Mouse (Mus musculus) forebrain, embryonic 12.5 days (tissue): ENCODE measurements at regions not wholly inside any gene's neighbourhood (a gene's known extent, or its start where the extent isn't known, plus 50 kb on each side); places are given as distances from the start of the nearest gene placed in this dataset.
"Not testable (repeated sequence)": the region's sequence is repeated elsewhere in the genome, so short reads cannot be mapped to it uniquely, and the experiment has no call there.

Source experiments
- ATAC-seq: fragments of 200-750 bp; cut with Nextera tagmentation; 2 replicates; pipeline ENCODE4 v1.8.0; 2017; ENCODE audit warnings: moderate TSS enrichment; ENCODE audit not compliant: low FRiP score
- H3K27ac ChIP-seq: fragments of 300-500 bp; sonication (generic); 2 replicates; pipeline ENCODE4 v1.5.1; 2016; ENCODE audit warnings: mild to moderate bottlenecking
- H3K27me3 ChIP-seq: fragments of 300-500 bp; sonication (generic); 2 replicates; pipeline ENCODE4 v1.6.1; 2016; ENCODE audit warnings: mild to moderate bottlenecking
- H3K36me3 ChIP-seq: fragments of 300-500 bp; sonication (generic); replicated peaks from 2 replicates; pipeline ENCODE4 v1.6.1; 2016; ENCODE audit warnings: mild to moderate bottlenecking
- H3K4me1 ChIP-seq: fragments of 300-500 bp; sonication (generic); 2 replicates; pipeline ENCODE4 v1.6.1; 2016
- H3K4me2 ChIP-seq: fragments of 300-500 bp; sonication (generic); 2 replicates; pipeline ENCODE4 v1.6.1; 2016; ENCODE audit warnings: mild to moderate bottlenecking, moderate library complexity
- H3K4me3 ChIP-seq: fragments of 300-500 bp; sonication (generic); replicated peaks from 2 replicates; pipeline ENCODE4 v1.5.1; 2016; ENCODE audit warnings: mild to moderate bottlenecking
- H3K9ac ChIP-seq: fragments of 300-500 bp; sonication (generic); 2 replicates; pipeline ENCODE4 v1.6.1; 2016; ENCODE audit warnings: mild to moderate bottlenecking
- H3K9me3 ChIP-seq: fragments of 300-500 bp; sonication (generic); 2 replicates; pipeline ENCODE4 v1.6.1; 2016
- WGBS: fragments of 180-500 bp; shearing (Covaris S2); methylation state at CpG from one replicate; pipeline ENCODE4 v1.1.7; 2016; 5-methylcytosine and 5-hydroxymethylcytosine counted together

DNA sequence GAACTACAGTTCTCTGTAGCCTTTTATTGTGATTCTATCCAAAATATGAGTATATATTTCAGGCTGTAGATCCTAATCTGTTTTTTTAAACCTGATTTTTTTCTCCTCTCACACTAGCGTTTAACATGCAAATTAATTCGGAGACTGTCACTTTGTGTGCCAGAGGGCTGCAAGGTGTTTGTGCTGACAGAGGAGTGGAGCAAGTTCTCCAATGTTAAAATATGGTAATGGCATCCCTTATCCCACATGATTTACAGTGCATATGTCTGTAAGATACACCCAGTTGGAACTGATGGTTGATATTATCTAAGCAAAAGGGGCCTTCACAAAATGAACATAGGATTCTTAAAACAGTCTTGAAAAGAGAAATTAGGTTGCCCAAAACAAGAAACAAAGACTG, 90.1 kb upstream of the Hdac2 start:
- Histone ChIP-seq H3K27ac (no peak overlapping the region), H3K4me3 (no peak overlapping the region), H3K4me2 (no peak overlapping the region), H3K9me3 (no peaks in the 10 kb centered on the region), H3K27me3 (no peaks in the 10 kb centered on the region), H3K4me1 (no peaks in the 10 kb centered on the region), H3K9ac (no peak overlapping the region), H3K36me3 (no peaks in the 10 kb centered on the region)
- WGBS, result 70% methylated on average over 2 of the region's 2 CpGs
- no peak for ATAC-seq

DNA sequence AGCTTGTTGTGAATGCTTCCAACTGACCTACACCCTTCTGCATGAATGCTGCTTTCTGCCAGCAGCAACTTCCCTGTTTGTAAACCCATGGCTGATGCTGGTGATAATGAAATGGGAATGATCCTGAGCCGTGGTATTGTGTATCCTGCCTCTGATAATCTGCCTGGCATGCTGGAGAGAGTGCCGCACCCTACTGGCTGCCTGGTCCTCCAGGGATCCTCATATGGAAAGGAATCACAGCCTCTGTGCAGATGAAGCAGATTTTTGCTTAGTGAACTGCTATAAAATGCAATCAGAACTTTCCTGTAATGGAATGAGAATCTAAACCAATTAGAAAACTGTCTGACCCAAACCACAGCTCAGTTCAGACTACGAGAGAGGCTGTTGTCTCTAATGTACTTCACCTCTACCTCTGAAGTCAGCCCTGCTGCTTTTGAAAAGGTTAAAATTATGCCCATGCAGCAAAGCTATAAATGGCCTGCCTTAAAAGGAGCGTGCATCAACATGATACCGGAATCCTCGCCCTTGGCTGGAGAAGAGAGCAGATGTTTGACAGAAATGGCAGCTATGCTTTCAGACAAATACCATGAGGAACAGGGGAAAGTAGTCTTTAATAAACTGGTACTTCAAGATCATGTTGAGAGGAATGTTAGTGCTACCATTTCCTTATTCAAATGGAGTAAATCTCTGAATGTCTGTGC, 76.3 kb upstream of the Hdac2 start:
- Histone ChIP-seq H3K4me2 (no peak overlapping the region), H3K27me3 (no peaks in the 10 kb centered on the region), H3K4me3 (no peak overlapping the region), H3K27ac (no peak overlapping the region), H3K9me3 (no peaks in the 10 kb centered on the region), H3K4me1 (no peaks in the 10 kb centered on the region), H3K9ac (no peak overlapping the region), H3K36me3 (no peaks in the 10 kb centered on the region)
- 79% methylated on average over 6 of the region's 6 CpGs for WGBS
- no peak for ATAC-seq

DNA sequence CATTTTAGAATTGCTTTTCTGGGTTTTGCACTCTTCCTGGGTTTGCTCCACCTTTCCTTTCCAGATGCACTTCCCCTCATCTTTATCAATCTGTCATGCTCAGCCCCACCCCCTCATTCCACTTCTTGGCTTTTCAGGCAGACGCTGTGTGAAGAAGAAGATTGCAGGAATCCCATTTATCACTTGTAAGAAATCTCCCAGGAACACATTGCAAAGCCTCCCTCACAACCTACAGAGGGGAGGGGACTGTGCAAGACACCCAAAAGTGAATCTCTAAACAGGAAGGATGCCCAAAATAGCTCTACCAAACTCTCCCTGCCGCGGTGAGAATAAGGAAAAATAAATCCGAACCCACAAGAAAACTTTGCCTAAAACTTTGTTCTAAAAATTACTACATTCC, 65.5 kb upstream of the Hdac2 start:
- Histone ChIP-seq H3K4me1 (no peaks in the 10 kb centered on the region), H3K4me3 (no peak overlapping the region), H3K4me2 (no peak overlapping the region), H3K36me3 (no peaks in the 10 kb centered on the region), H3K9ac (no peak overlapping the region), H3K27ac (no peak overlapping the region), H3K27me3 (no peaks in the 10 kb centered on the region), H3K9me3 (no peaks in the 10 kb centered on the region)
- 83% methylated on average over 4 of the region's 4 CpGs for WGBS
- no peak for ATAC-seq

DNA sequence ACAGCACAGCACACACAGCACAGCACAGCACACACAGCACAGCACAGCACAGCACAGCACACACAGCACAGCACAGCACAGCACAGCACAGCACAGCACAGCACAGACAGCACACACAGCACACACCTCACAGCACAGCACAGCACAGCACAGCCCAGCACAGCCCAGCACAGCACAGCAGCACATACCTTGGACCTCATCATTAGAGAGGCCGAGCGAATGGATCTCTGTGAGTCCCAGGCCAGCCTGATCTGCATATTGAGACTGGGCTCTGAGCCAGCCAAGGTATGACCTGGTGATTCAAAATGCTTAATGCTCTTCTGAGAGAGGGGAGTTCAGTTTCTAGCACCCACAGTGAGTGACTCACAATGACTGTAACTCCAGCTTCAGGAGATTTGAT, 56.3 kb upstream of the Hdac2 start:
- H3K27ac ChIP-seq, H3K9me3 ChIP-seq, H3K4me3 ChIP-seq, H3K4me2 ChIP-seq, H3K4me1 ChIP-seq, H3K36me3 ChIP-seq, H3K9ac ChIP-seq, H3K27me3 ChIP-seq: not testable (repeated sequence)
- 0 out of 2 replicates have a peak, but pooled peaks have one; percentile 33 for ATAC-seq
- 82% methylated on average over 2 of the region's 2 CpGs for WGBS

DNA sequence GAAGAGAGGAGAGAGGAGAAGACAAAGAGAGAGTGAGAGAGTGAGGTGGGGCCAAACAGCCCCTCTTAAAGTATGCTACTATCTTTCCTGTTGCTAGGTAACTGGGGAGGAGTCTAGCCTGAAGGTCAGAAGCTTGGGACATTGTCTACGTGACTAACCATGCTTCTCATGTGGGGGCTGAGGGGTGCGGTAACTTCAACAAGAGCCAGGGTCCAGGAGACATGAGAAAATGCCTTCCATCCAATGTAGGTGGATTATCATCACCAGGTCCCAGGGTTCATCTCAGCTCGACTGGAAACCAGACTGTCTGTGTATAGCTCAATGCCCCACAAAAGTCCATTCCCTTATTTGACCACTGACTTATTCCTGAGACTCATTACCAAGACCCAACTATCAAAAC, 50.6 kb upstream of the Hdac2 start:
- Histone ChIP-seq H3K36me3 (no peaks in the 10 kb centered on the region), H3K27ac (no peak overlapping the region), H3K4me1 (no peaks in the 10 kb centered on the region), H3K9ac (no peak overlapping the region), H3K27me3 (no peaks in the 10 kb centered on the region), H3K9me3 (no peaks in the 10 kb centered on the region), H3K4me2 (no peak overlapping the region), H3K4me3 (no peak overlapping the region)
- no peak for ATAC-seq
- WGBS, result 73% methylated on average over 3 of the region's 3 CpGs

DNA sequence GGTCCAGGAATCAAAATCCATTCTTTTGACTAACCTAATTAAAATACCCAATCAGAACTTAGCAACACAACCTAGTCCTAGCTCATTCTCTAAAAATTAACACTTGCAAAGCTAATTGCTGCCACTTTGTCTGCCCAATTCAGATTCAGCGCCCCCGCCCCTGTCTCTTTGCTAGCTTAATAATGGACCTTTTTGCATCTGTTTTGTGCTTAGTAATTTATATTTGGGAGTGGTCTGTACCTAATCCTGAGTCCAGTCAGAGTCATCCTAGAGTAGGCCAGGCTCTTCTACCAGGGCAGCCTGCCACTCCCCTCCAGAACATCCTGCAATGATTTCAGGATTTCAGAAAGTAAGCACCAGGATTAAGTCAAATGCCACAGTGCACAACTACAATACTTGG, 50.2 kb upstream of the Hdac2 start:
- no peaks in the 10 kb centered on the region for H3K4me1 ChIP-seq
- 94% methylated on average over 2 of the region's 2 CpGs for WGBS

More for the DNA sequence above, 50.2 kb upstream of the Hdac2 start:
- Histone ChIP-seq H3K36me3 (no peaks in the 10 kb centered on the region), H3K9ac (no peak overlapping the region), H3K4me3 (no peak overlapping the region), H3K4me2 (no peak overlapping the region), H3K9me3 (no peaks in the 10 kb centered on the region), H3K27me3 (no peaks in the 10 kb centered on the region), H3K27ac (no peak overlapping the region)
- ATAC-seq, result no peak
